Mouse (Mus musculus) spleen, adult 2 months (tissue): ENCODE data around the gene Tbc1d10a. TPM values are rescaled to one million over a fixed set of nuclear protein-coding genes. Genes with fewer than 3 reads are reported as not detected.

Experiments used
- DNase-seq, 2 experiments: peaks; one replicate each; pipeline versions ENCODE4 v3.0.0 to v3.0.0-alpha.2; 2012 to 2021; ENCODE audit warnings: low spot score in 2 of 2, low read depth in 1 of 2
- H3K27ac ChIP-seq: fragments of 200-500 bp; 2 replicates; pipeline ENCODE4 v1.5.1; 2012; ENCODE audit warnings: low read length, inconsistent platforms; ENCODE audit not compliant: insufficient read depth
- H3K27me3 ChIP-seq: fragments of 200-500 bp; 2 replicates; pipeline ENCODE4 v1.6.1; 2012; ENCODE audit warnings: mild to moderate bottlenecking, moderate library complexity, low read length, inconsistent platforms; ENCODE audit not compliant: control insufficient read depth, insufficient read depth
- H3K36me3 ChIP-seq: fragments of 200-500 bp; 2 replicates; pipeline ENCODE4 v1.6.1; 2012; ENCODE audit warnings: mild to moderate bottlenecking, low read length, inconsistent platforms; ENCODE audit not compliant: control insufficient read depth, insufficient read depth
- H3K4me1 ChIP-seq: fragments of 200-500 bp; 2 replicates; pipeline ENCODE4 v1.6.1; 2011; ENCODE audit warnings: inconsistent platforms; ENCODE audit not compliant: control insufficient read depth, insufficient read depth, insufficient read length
- H3K4me3 ChIP-seq: fragments of 200-500 bp; 2 replicates; pipeline ENCODE4 v1.5.1; 2011; ENCODE audit warnings: mild to moderate bottlenecking, inconsistent platforms; ENCODE audit not compliant: insufficient read depth, insufficient read length; ENCODE audit errors: extremely low read depth
- CTCF ChIP-seq: fragments of 200-500 bp; IDR thresholded peaks from 2 replicates; pipeline ENCODE4 v1.5.1; 2011; ENCODE audit warnings: mild to moderate bottlenecking, inconsistent platforms; ENCODE audit not compliant: insufficient read depth, insufficient read length, insufficient replicate concordance; ENCODE audit errors: extremely low read depth
- POLR2A ChIP-seq: fragments of 200-500 bp; IDR thresholded peaks from 2 replicates; pipeline ENCODE4 v1.6.1; 2011; ENCODE audit warnings: low read depth, low read length, inconsistent platforms
- WGBS: fragments of 180-500 bp; shearing (Covaris S2); methylation state at CpG from one replicate; pipeline ENCODE4 v1.1.7; 2018; 5-methylcytosine and 5-hydroxymethylcytosine counted together
- polyA plus RNA-seq: library from polyadenylated mRNA; depleted of rRNA; stranded (reverse); fragments of >200 nt; gene quantifications from 2 replicates; pipeline ENCODE4 v1.2.3, GENCODE M21; 2012

The Tbc1d10a gene
- polyA plus RNA-seq, 1 experiment = 46.7 TPM

DNA sequence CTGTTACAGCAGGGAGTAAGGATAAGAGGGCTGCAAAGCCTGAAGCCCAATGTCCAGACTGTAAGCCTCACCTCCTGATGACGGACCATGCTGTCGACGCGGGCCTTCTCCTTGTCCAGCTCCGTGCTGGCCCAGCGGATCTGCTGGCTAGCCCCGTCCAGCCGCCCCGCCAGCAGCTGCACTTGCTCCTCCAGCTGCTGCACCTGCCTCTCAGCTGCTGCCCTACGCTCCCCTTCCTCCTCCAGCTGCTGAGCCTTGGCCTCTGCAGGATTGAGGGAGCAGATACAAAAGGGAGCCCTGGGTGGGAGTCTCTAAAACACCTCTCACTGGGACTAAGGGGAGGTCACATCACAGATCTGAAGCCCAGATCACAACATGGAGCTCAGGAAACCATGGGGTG lies 39.5 kb upstream of the Tbc1d10a start:
- Histone ChIP-seq H3K4me3 (no peak overlapping the region), H3K27me3 (no peaks in the 10 kb centered on the region), H3K27ac (no peak overlapping the region), H3K4me1 (no peaks in the 10 kb centered on the region), H3K36me3 (peaks cover 4% of the 10 kb centered on the region)
- TF ChIP-seq POLR2A = no peak
- no peak for TF ChIP-seq CTCF
- WGBS = 94% methylated on average over 10 of the region's 10 CpGs
- DNase-seq = no peak

DNA sequence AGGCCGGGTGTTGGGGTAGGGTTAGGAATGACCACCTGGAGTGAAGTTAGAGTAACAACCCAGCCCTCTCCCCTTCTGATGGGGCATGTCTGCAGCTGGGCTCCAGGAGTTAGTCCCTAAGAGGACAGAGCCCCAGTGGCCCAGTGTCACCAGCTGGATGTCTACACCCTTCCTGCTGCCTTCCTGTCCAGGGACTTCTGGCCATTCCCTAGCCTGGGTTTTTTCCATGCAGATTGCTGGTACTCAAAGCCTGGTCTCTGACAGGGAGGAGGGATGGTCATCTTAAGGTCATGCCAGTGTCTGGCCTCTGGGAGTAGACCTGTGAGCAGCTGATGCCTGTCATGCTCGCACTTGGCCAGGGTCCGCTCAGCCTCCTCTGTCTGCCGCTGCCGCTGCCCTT lies 38.5 kb upstream of the Tbc1d10a start:
- DNase-seq = no peak
- Histone ChIP-seq H3K27me3 (no peaks in the 10 kb centered on the region), H3K36me3 (peaks cover 2% of the 10 kb centered on the region), H3K4me1 (no peaks in the 10 kb centered on the region), H3K4me3 (no peak overlapping the region), H3K27ac (no peak overlapping the region)
- 94% methylated on average over 5 of the region's 5 CpGs for WGBS
- no peak for TF ChIP-seq POLR2A
- TF ChIP-seq CTCF = no peak

DNA sequence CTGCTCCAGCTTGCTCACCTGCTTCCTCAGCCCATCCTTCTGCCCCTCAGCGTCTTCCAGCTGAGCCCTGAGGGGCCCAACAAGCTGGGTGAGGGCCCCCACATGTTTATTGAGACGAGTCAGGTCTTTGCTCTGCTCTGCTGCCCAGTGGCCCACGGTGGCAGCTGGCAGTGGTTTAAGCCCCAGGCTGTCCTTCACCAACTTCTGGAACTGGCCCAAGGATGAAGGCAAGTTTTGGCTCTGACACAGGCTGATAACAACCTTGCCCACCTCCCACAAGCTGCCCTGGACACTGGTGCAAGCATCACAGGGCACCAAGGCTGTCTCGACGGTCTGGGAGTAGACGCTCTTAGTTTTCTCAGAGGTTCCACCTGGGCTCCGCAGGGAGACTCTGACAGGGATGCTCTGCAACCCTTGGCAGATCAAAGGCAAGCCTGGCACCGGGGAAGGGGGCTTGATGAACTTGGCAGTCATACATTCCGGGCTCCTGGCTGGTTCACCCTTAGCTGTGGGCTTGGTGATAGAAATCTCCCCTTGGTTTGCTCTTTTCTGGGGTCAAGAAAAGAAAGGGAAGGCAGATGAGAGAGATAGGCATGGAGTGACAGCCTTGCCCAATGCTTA lies 37.9 kb upstream of the Tbc1d10a start:
- no peaks in the 10 kb centered on the region for H3K4me1 ChIP-seq
- peaks cover 2% of the 10 kb centered on the region; the same call in 1 of the 2 replicates for H3K36me3 ChIP-seq
- no peak for DNase-seq
- TF ChIP-seq POLR2A = no peak
- TF ChIP-seq CTCF = no peak
- WGBS = 83% methylated on average over 9 of the region's 9 CpGs
- no peak overlapping the region for H3K4me3 ChIP-seq
- H3K27ac ChIP-seq = no peak overlapping the region
- H3K27me3 ChIP-seq = no peaks in the 10 kb centered on the region

DNA sequence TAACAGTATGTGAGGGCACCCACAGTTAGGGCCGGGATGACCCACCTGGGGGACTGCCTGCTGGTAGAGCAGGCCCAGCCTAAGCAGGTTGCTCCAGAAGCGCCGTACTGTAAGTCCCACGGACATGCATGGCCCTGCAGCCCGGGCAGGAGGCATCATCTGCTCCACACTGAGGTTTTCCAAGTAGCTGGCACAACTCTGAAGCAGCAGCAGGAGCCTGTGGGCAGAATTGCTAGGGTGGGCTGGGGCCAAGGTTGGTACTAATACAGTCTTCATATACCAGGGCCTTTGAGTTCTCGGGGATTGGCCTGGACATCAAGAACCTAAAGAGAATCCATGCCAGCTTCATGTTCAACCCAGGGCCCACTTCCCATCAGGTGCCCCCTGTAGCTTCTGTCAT lies 36.7 kb upstream of the Tbc1d10a start:
- TF ChIP-seq CTCF (no peak), POLR2A (no peak)
- Histone ChIP-seq H3K36me3 (no peaks in the 10 kb centered on the region), H3K27ac (no peak overlapping the region), H3K4me3 (no peak overlapping the region), H3K27me3 (no peaks in the 10 kb centered on the region), H3K4me1 (no peaks in the 10 kb centered on the region)
- DNase-seq = no peak
- WGBS = 97% methylated on average over 6 of the region's 6 CpGs

DNA sequence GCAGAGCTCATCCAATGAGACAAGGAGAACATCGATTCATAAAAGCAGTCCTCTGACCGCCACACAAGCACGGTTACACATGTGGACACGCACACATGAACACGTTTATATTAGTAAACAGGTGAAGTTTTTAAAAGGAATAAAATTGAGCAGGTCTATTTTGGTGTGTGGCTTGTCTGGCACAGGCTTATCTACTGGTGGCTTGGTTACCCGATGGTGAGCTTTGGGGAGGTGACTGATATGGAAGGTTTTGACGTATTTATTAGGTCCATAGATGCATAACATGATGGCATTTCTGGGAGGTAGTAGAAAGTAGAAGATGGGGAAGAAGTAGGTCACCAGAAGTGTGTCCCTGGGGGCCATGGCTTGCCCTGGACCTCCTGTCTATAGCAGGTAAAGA lies 32.9 kb upstream of the Tbc1d10a start:
- DNase-seq = no peak

DNA sequence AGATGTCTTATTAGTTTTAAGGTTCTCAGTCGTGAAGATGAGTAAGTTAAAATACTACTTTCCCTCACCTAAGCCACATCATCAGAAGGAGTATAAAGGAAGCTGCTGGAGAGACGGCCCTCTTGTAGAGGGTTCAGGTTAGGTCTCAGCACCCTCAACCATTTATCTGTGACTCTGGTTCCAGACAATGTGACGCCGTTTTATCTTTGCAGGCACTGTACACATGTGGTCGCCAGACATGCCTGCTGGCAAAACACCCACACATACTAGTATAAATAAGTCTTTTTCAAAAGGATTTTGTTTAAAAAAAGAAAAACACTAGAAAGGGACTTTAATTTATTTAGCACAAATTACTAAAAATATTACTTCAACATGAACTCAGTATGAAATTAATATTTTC lies 30.9 kb upstream of the Tbc1d10a start:
- H3K36me3 ChIP-seq = no peaks in the 10 kb centered on the region
- no peaks in the 10 kb centered on the region for H3K27me3 ChIP-seq
- no peak overlapping the region for H3K4me3 ChIP-seq
- WGBS = 81% methylated on average over 5 of the region's 5 CpGs
- no peak overlapping the region for H3K27ac ChIP-seq
- no peak for DNase-seq
- TF ChIP-seq POLR2A (no peak), CTCF (no peak)
- H3K4me1 ChIP-seq = no peaks in the 10 kb centered on the region

More for the DNA sequence above, 32.9 kb upstream of the Tbc1d10a start:
- Histone ChIP-seq H3K27ac (no peak overlapping the region), H3K36me3 (no peaks in the 10 kb centered on the region), H3K4me1 (no peaks in the 10 kb centered on the region), H3K27me3 (no peaks in the 10 kb centered on the region), H3K4me3 (no peak overlapping the region)
- WGBS = 89% methylated on average over 7 of the region's 7 CpGs
- TF ChIP-seq POLR2A (no peak), CTCF (no peak)

DNA sequence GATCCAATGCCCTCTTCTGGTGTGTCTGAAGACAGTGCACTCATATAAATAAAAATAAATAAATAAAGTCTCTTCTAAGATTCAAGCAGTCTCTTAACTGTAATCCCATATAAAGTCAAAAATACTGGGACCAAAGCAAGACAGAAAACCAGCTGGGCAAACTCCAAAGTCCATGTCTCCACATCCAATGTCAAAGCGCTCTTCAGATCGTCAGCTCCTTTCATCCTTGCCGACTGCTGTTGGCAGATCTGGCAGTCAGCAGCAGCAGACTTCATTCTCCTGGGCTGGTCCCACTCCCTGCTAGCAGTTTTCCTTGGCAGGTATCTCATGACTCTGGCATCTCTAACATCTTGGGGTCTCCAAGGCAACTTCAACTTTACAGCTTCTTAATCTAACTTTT lies 27.9 kb upstream of the Tbc1d10a start:
- H3K27ac ChIP-seq = no peak overlapping the region
- TF ChIP-seq POLR2A (no peak), CTCF (no peak)
- WGBS = 96% methylated on average over 3 of the region's 3 CpGs
- no peak overlapping the region for H3K4me3 ChIP-seq
- peaks cover 7% of the 10 kb centered on the region; the same call in 1 of the 2 replicates for H3K36me3 ChIP-seq
- DNase-seq = no peak
- no peaks in the 10 kb centered on the region; the same call in 1 of the 2 replicates for H3K4me1 ChIP-seq
- no peaks in the 10 kb centered on the region for H3K27me3 ChIP-seq
